Mouse (Mus musculus) kidney, adult 11 months (tissue): Measurements from ENCODE around the gene Hint3.
"Not testable (repeated sequence)": the region's sequence is repeated elsewhere in the genome, so short reads cannot be mapped to it uniquely, and the experiment has no call there.

Experiments
- DNase-seq: peaks from one replicate; pipeline ENCODE4 v3.0.0; 2022

The Hint3 gene

GRCm38 (mm10) chr10:30629513-30629912 lies at the start of gene Hint3:
Hint3 (minus strand) TSS chr10:30629632.
- DNase-seq, result no peak

DNA sequence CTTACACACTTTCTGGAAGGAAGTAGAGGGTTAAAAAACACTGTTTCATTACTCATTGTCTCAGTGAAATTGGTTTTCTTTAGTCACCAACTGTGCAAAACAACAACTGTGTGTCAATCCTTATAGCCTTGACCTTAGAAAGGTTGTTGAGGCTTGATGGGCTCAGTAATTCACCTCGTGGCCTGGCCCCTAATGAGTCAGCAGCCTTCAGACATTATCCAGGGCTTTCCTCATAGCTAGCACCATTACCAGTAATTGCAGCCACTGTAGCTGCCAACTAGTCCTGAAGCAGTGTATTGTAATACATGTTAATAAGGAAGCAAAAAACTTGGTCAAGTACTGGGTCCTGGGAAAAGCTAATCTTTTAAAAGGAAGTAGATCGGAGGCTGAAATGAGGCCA lies 48.6 kb upstream of the Hint3 start:
- peak; percentile 32 for DNase-seq

DNA sequence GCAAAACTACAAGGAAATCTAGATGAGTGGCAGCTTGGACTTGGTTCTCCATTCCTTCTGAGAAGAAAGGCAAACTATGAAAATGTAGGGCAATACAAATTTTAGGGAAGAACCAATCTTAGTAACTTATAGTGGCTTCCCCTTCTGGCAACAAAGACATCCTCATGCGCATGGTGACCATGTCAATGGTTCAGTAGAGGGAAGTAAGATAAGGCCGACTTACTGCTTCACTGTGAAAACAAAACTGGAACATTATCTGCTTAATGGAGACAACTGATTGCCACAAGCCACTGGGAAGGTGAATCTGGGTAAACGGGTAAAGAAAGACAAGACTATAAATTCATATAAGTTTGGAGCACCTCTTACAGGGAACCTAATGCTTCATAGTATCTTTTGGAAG lies 45.4 kb upstream of the Hint3 start:
- DNase-seq, result no peak

- DNase-seq, result no peak
These were observed 37.1 kb upstream of the Hint3 start for GRCm38 (mm10) chr10:30666580-30666979.

DNA sequence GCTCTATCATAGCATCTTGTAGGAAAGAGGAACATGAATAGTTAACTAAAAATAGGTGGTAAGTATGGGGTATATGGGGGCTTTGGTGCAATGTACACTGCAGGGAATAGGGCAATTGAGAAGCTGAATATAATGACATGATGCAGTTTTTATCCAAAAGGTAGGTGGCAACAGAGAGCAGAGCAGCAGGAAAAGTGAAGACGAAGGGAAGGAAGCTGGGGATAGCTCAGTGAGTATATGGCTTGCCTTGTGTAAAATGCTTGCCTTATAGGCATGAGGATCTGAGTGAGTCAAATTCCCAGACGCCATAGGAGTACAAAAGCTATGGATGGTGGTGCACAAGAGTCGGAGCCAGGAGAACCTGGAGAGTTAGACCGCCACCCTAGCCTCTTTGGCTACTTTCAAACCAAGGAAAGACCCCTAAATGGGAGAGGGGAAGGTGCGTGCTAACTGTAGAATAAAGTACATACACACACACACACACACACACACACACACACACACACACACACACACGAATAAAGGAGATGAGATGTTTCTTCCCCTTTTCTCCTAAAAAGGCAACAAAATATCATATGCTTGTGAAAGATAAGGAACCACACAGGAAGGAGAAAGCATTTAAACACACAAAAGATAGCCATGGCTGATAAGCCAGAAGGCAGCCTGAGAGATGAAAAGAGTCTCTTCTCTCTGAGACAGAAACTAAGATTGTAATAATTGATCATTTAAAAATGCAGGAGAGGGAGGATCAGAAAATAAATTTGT lies 31.3 kb upstream of the Hint3 start:
- DNase-seq, result no peak

- no peak for DNase-seq
These were observed 26.2 kb upstream of the Hint3 start for GRCm38 (mm10) chr10:30655655-30656054.

- no peak for DNase-seq
These were observed 18.2 kb upstream of the Hint3 start for GRCm38 (mm10) chr10:30647681-30648080.

- DNase-seq, result no peak
These were observed 8.8 kb upstream of the Hint3 start for GRCm38 (mm10) chr10:30638216-30638615.

- DNase-seq, result not testable (repeated sequence)
These were observed 7.2 kb upstream of the Hint3 start for GRCm38 (mm10) chr10:30636474-30637154.

DNA sequence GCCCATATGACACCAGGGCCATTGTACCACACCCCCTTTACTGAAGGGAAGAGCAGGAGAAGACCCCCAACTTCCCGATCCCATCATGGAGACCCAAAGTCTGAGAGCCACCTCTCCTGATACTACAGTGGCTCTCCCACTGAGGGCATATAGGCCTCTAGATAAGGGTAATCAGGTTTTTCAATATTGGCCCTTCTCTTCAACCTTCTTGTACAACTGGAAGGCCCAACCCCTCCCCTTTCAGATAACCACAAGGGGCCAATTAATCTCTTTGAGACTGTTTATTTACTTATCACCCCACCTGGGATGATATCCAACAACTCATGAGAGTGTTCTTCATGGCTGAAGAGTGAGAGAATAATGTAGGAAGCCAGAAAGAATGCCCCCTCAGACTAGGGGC lies 3.3 kb upstream of the Hint3 start:
- no peak for DNase-seq

- no peak for DNase-seq
These were observed 545 bp upstream of the Hint3 start for GRCm38 (mm10) chr10:30629977-30630376.

GRCm38 (mm10) chr10:30628444-30628843 lies 988 bp downstream of the Hint3 start:
- DNase-seq, result not testable (repeated sequence)

DNA sequence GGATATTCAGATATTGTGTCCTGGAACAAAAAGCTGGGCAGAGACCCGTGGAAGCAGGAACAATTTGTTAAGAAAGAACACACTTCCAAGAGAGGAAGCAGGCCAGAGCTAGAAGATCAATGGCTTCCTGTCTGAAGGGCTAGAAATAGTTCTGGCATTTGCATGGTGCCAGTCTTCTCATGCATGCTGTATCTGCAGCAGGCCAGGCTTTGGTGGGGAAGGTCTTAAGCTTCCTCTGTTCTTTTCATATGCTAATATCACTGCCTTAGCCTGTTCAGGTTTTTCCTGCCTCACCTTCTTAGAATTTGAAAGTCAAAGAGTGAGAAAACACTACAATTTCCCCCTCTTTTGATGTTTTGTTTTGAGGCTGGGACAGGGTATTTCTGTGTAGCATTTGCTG lies 1.9 kb downstream of the Hint3 start:
- peak; percentile 17 for DNase-seq

DNA sequence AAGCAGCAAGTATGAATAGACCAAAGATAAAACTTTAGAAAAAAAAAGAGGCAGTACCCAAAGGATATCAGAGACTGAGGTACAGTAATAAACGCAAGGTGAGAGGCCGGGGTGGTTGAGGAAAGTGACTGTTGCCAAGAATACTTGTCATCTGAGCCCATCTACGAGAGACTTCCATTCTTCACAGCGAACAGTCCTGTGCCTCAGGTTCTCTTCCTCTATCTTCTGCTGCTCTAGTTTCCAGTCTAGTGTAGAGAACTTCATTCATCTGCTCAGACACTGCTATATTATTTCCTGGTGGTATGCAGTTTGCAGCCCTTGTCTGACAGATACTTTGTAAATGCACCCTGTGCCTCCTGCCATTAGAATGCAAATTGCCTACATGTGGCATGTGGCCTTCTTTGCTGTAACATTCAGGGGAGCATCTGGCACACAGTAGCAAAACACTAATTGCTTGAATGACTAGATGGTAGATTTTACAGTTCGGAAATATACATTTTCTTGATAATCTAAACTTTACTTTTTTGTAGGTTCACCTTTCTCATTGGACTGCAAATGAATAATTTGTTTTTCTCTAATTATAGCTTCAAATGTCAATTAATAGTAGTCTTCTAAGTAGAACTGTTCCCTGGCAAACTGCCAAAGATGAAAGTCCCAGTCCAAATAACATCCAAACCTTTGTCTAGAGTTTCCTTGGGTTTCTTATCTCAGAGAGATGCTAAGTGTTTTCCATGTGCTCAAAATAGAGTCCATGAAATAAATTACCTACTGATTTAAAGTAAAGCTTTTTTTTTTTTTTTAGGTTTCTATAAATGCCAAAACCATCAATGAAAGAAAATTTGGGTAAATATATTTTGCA lies 5.0 kb downstream of the Hint3 start:
- DNase-seq, result no peak

DNA sequence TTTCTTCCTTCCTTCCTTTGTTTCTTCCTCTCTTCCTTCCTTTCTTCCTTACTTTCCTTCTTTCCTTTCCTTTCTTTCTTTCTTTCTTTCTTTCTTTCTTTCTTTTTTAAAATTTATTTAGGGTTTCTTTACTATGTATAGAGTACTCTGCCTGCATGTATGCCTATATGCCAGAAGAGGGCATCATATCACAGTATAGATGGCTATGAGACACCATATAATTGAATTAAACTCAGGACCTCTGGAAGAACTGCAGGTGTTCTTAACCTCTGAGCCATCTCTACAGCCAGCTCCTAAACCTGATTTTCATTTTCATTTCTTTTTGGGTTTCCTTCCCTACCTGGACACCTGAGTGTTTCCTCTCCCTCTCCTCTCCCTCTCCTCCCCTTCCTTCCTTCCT lies 6.5 kb downstream of the Hint3 start:
- no peak for DNase-seq

- DNase-seq, result no peak
These were observed 10.6 kb downstream of the Hint3 start for GRCm38 (mm10) chr10:30618918-30619210.

GRCm38 (mm10) chr10:30618091-30618917 lies 11.1 kb downstream of the Hint3 start:
- DNase-seq, result peak; percentile 99

- DNase-seq, result no peak
These were observed 16.4 kb downstream of the Hint3 start for GRCm38 (mm10) chr10:30613039-30613438.

- DNase-seq, result no peak
These were observed 19.8 kb downstream of the Hint3 start for GRCm38 (mm10) chr10:30609614-30610013.

- DNase-seq, result no peak
These were observed 21.3 kb downstream of the Hint3 start for GRCm38 (mm10) chr10:30608109-30608508.

GRCm38 (mm10) chr10:30600542-30600966 lies 28.9 kb downstream of the Hint3 start, which contains the start of gene Trmt11:
Trmt11 (minus strand) TSS chr10:30600749.
- DNase-seq, result peak; percentile 87

- DNase-seq, result no peak
These were observed 29.3 kb downstream of the Hint3 start for GRCm38 (mm10) chr10:30600094-30600534.

DNA sequence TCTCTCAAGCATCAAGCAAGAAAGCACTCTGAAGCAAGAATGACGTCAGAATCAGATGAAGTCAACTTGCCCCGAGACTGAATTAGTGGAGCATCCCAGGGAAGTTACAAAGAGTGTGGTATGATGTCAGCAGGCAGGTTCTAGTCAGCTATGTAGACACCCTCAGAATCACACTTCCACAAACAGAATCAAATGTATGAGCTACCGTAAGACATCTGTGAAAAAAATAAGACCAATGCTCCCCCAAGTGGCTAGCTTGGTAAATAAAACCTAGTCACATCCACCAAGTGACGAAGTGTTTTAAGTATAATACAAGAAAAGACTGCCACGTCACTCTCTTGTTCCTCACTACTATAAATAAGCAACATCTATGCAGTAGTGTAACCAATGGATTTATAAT lies 42.4 kb downstream of the Hint3 start:
- no peak for DNase-seq
